Mouse (Mus musculus): ENCODE data around the gene Chchd3. TPM values are rescaled to one million over a fixed set of nuclear protein-coding genes. Genes with fewer than 3 reads are reported as not detected.

The Chchd3 gene
- total RNA-seq, 2 experiments from 2014 or later = 100 to 111 TPM

GRCm38 (mm10) chr6:32818961-32819360, 241.1 kb downstream of the Chchd3 start:
- no peak for DNase-seq (ENCODE audit: low spot score in 2 of 2)

GRCm38 (mm10) chr6:32808796-32809195, 251.3 kb downstream of the Chchd3 start:
- DNase-seq (ENCODE audit: low spot score in 2 of 2) = no peak

DNA sequence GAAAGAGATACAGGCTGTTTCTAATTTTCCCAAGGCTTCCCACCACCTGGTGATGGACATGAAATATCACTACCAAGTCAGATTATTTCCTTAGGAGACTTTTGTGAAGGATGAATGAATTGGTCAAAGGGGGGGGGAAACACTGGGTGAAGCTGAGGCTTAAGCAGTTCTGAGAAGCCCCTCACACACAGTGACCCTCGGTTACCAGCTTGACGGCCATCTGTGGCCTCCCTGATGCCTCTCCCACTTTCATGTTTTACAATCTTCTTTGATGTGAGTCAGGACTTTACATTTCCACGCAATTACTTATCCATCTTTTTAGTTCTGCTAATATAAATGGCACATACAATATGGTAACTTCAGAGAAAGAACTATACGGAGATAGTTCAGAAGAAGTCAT, 252.3 kb downstream of the Chchd3 start:
- no peak for DNase-seq (ENCODE audit: low spot score in 2 of 2)

DNA sequence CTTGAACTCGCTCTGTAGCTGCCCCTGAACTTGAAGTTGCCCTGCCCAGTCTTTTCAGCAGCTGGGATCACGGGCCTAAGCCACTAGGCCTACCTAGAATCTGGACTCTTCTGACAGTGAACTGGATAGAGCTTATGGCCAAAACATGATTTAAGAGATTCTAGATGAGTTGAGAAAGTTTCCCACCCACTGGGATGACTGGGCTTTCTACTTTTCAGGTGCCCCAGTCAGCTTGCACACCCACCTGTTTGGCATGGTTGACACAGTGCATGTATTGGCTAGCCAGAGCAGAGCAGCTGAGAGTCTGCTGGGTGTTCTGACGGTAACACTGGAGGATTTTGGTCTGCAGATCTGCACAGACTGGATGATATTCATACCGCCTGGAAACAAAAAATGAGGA, 256.4 kb downstream of the Chchd3 start:
- DNase-seq (ENCODE audit: low spot score in 2 of 2) = no peak

DNA sequence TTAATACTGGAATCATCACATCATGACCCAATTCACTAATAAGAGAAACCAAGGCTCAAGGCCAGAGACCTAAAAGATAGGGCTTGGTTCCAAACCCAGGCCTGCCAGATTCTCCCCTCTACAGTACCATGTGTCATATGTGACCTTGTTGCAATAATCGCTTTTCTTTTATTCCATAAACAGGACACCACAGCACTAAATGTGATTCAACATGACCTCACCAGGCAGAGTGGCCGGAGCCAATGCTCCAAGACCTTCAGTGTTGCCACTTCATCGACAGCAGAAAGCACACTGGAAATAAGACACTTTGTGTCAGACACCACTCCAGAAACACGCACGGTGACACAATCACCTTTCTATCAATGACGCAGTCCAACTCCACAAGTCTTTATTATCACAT, 258.3 kb downstream of the Chchd3 start:
- DNase-seq (ENCODE audit: low spot score in 2 of 2) = no peak

- no peak for DNase-seq (ENCODE audit: low spot score in 2 of 2)
Measured at GRCm38 (mm10) chr6:32797525-32797924, 262.5 kb downstream of the Chchd3 start.

DNA sequence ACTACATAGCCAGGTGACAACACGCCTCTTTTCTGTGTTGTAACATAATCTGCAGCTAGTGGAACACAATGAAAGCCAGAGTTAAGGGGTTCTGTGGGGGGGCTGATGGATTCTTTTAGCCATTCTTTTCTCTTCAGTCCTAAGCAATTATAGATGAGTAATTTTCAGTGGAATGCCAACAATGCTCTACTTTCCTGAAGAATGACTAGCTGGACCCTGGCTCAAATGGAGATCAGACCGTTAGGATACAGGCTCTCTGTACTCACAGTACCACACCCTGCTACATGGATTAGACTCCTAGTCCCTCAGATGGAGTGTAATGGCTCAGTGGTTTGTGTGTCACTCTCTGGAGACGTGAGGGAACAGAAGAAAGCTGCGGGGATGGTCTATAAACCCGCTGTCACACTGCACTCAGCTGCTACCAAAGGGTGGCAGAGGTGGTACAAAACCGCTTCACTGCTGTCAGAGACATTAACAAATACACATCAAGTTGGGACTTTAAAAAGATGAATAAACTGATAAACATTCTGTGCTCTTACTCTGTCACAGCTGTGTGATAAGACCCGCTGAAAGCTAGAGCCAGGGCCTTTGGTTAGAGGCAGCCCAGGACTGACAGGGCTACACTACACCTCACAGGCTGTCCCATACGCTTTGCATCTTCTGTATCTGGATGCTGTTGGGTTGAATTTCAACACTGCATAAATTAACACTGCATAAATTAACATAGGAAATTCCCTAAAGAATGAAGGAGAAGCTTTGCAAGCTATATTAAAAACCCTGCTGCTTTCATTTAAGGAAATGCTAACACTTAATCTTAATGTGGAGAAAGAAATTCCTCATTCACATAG, 264.2 kb downstream of the Chchd3 start:
- no peak for DNase-seq (ENCODE audit: low spot score in 2 of 2)

DNA sequence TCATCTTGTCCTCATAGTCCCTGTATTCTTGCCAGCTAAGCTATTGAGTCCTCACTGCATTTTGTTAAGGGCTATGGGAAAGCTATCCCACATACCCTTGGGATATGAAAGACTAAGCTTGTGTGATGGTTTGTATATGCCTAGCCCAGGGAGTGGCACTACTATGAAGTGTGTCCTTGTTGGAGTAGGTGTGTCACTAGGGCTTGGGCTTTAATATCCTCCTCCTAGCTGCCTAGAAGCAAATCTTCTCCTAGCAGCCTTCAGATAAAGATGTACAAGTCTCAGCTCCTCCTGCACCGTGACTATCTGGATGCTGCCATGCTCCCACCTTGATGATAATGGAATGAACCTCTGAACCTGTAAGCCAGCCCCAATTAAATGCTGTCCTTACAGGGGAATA, 266.5 kb downstream of the Chchd3 start:
- DNase-seq (ENCODE audit: low spot score in 2 of 2) = no peak

DNA sequence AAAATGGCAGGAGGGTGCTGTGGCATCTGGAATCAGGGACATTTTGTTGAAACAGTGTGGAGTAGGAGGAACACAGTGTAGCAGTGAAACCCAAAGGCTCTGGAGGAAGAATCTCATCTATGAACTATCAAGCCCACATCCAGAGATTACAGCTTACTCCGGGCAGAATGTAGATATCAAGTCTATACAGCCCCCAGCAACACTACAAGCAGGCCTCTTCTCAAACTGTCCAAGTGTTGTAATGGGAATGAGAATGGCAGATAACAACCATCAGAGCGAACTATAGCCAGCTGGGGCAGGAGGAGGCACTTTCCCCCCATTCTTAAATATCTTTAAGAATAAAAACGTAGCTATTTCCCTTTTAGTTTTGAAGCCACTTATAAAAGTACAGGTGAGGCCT, 266.9 kb downstream of the Chchd3 start:
- DNase-seq (ENCODE audit: low spot score in 2 of 2) = no peak

- no peak for DNase-seq (ENCODE audit: low spot score in 2 of 2)
Measured at GRCm38 (mm10) chr6:32790487-32790886, 269.6 kb downstream of the Chchd3 start.

DNA sequence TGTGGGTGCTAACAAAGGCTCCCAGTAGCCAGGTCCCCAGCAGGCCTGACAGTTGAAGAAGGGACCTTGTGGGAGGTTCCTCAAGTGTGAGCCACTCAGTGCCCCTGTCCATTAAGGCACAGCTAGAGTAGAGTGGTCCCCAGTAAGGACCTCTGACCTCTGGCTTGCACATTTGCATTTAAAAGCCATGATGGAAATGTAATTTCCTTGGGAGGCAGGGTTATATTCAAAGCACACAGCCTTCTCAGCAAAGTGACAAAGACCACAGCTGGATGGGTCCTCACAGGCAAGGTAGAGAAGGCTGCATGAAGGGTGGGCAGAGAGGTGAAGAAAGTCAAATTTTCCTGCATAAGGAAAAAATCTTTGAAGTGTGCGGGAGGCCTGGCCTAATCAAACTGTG, 272.7 kb downstream of the Chchd3 start:
- no peak for DNase-seq (ENCODE audit: low spot score in 2 of 2)

GRCm38 (mm10) chr6:32786196-32786595, 273.9 kb downstream of the Chchd3 start:
- DNase-seq (ENCODE audit: low spot score in 2 of 2) = no peak

GRCm38 (mm10) chr6:32783102-32783501, 277.0 kb downstream of the Chchd3 start:
- no peak for DNase-seq (ENCODE audit: low spot score in 2 of 2)

GRCm38 (mm10) chr6:32780602-32781001, 279.5 kb downstream of the Chchd3 start:
- DNase-seq (ENCODE audit: low spot score in 2 of 2) = peak; percentile 54 to 58

DNA sequence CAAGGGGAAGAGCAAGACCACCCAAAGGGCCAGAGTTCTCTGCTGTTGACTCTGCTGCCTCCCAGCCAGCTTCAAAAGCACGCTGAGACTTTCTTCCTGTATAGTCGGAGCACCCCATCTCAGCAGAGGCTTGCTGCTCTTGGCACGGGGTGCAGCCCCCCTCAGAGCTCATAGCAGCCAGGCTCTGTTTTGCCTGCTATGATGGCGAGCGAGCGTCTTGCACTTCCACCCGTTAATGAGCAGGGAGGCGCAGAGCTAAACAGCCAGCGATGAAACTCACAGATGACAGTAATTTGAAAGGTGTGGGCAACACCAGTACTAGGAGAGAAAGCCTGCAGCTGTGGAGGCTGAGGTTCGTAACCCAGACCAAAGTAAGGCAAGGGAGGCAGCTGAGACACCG, 283.7 kb downstream of the Chchd3 start:
- DNase-seq (ENCODE audit: low spot score in 2 of 2) = no peak

- DNase-seq (ENCODE audit: low spot score in 2 of 2) = no peak
Measured at GRCm38 (mm10) chr6:32754524-32754923, 305.5 kb downstream of the Chchd3 start.

DNA sequence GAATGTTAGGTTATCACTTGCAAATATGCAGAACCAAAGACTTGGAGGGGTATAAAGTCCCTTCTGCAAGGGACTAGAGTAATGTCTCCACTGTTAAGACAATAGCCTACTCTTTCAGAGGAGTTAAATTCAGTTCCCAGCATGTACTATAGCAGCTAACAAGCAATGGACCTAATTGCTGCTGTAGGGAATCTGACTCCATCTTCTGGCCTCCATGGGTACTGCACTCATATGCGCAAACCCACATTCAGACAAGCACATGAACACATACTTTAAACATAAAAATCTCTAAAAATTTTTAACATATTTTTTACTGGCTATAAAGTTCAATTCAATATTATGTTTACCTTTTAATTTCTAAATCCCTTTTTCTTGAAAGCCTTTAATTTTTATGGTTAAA, 310.2 kb downstream of the Chchd3 start:
- no peak for DNase-seq (ENCODE audit: low spot score in 2 of 2)

- no peak for DNase-seq (ENCODE audit: low spot score in 2 of 2)
Measured at GRCm38 (mm10) chr6:32748777-32749176, 311.3 kb downstream of the Chchd3 start.

- DNase-seq (ENCODE audit: low spot score in 2 of 2) = no peak
Measured at GRCm38 (mm10) chr6:32747333-32747732, 312.7 kb downstream of the Chchd3 start.

All from layer of hippocampus, postnatal 14 days (tissue).